13 mouse cellular contexts compared by ENCODE assay signal in the genomic region with DNA sequence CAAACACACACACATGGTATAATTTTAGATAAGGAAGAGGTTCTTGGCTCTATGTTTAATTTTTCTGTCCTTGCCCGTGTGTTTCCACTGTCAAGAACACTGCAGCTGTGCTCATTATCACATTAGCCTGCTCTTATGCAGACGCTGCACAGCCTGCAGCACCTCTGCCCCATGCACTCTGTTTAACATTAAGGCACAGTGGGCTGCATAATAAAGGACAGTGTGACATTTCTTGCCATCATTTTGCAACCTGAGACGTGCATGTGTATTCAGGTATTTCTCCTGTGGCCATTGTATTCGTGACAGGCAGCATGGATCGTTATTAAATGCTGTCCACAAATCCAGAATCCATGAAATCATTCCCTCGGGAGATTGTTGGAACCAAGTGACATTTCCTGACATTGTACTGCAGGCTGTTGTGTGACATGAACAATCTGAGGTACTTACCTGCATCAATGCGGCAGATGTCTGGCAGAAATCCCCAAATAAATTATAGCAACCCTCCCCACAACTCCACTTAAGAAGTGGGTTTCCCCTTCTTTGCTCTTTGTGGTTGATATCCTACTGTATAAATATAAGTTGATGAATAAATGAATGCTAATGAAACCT. TPM values are rescaled to one million over a fixed set of nuclear protein-coding genes. Genes with fewer than 3 reads are reported as not detected.
A peak's percentile ranks its signal among the peaks of the same experiment; 100 is the strongest.
DNase-seq lines count a peak whose midpoint lies in the region; ATAC-seq lines count a peak whose summit lies in the region.
"Had no signal": no experiment of that assay in that cellular context is flagged by ENCODE, and none has a peak within 500 bp of the region (broad histone marks: within the 10 kb centered on the region; RNA-seq: fewer than 3 reads in every experiment).

No protein-coding gene starts in this region.

- no peaks in the 10 kb centered on the region for H3K27me3 ChIP-seq in intestine, embryonic 15.5 days (replicated peaks)
- H3K27me3 ChIP-seq in intestine, embryonic 16.5 days (replicated peaks; ENCODE audit: control insufficient read depth, insufficient read depth, low read length) = no peaks in the 10 kb centered on the region
- H3K27me3 ChIP-seq in embryonic facial prominence, embryonic 12.5 days = no peaks in the 10 kb centered on the region
- no peaks in the 10 kb centered on the region for H3K27me3 ChIP-seq in hindbrain, embryonic 13.5 days
- H3K27me3 ChIP-seq in midbrain, embryonic 15.5 days (replicated peaks) = no peaks in the 10 kb centered on the region
- H3K27me3 ChIP-seq: CH12.LX had no signal

- peak overlapping the region; percentile 46; the same call in 1 of the 2 replicates for H3K27ac ChIP-seq in intestine, embryonic 15.5 days
- no peak overlapping the region for H3K27ac ChIP-seq in intestine, embryonic 16.5 days (ENCODE audit: low read length)
- peak overlapping the region; percentile 67 for H3K27ac ChIP-seq in embryonic facial prominence, embryonic 12.5 days
- H3K27ac ChIP-seq in hindbrain, embryonic 13.5 days = peak overlapping the region; percentile 77
- peak overlapping the region; percentile 83 for H3K27ac ChIP-seq in midbrain, embryonic 15.5 days

- H3K4me1 ChIP-seq in intestine, embryonic 15.5 days (replicated peaks) = peaks cover 30% of the 10 kb centered on the region
- H3K4me1 ChIP-seq in intestine, embryonic 16.5 days (ENCODE audit: control insufficient read depth, insufficient read depth, low read length) = peaks cover 32% of the 10 kb centered on the region
- H3K4me1 ChIP-seq in embryonic facial prominence, embryonic 12.5 days = peaks cover 51% of the 10 kb centered on the region
- peaks cover 77% of the 10 kb centered on the region for H3K4me1 ChIP-seq in hindbrain, embryonic 13.5 days (replicated peaks)
- H3K4me1 ChIP-seq in midbrain, embryonic 15.5 days = peaks cover 73% of the 10 kb centered on the region

- no peak overlapping the region for H3K4me3 ChIP-seq in intestine, embryonic 15.5 days (replicated peaks)
- H3K4me3 ChIP-seq in intestine, embryonic 16.5 days (ENCODE audit: low read length) = no peak overlapping the region
- no peak overlapping the region for H3K4me3 ChIP-seq in embryonic facial prominence, embryonic 12.5 days
- no peak overlapping the region for H3K4me3 ChIP-seq in hindbrain, embryonic 13.5 days
- H3K4me3 ChIP-seq in midbrain, embryonic 15.5 days = no peak overlapping the region

- no peak overlapping the region for H3K9ac ChIP-seq in intestine, embryonic 15.5 days
- no peak overlapping the region for H3K9ac ChIP-seq in intestine, embryonic 16.5 days (ENCODE audit: low read depth, low read length)
- no peak overlapping the region; the same call in 1 of the 2 replicates for H3K9ac ChIP-seq in embryonic facial prominence, embryonic 12.5 days
- H3K9ac ChIP-seq in hindbrain, embryonic 13.5 days = peak overlapping the region; percentile 55; the same call in 1 of the 2 replicates
- H3K9ac ChIP-seq in midbrain, embryonic 15.5 days = peak overlapping the region; percentile 9; the same call in 1 of the 2 replicates

- H3K4me2 ChIP-seq in intestine, embryonic 15.5 days (replicated peaks) = no peak overlapping the region
- H3K4me2 ChIP-seq in intestine, embryonic 16.5 days (ENCODE audit: low read depth, low read length) = no peak overlapping the region
- no peak overlapping the region for H3K4me2 ChIP-seq in embryonic facial prominence, embryonic 12.5 days (replicated peaks)
- peak overlapping the region; percentile 15 for H3K4me2 ChIP-seq in hindbrain, embryonic 13.5 days
- H3K4me2 ChIP-seq in midbrain, embryonic 15.5 days = peak overlapping the region; percentile 21

- no peak for DNase-seq in adrenal gland, postnatal 25 days
- DNase-seq in embryo, embryonic 9.5 days (ENCODE audit: extremely low spot score) = no peak
- DNase-seq: cerebellum, adult 11 months; layer of hippocampus, postnatal 36 days; thymus, postnatal 36 days had no signal

- WGBS in intestine, embryonic 15.5 days = 44% methylated on average over 7 of the region's 7 CpGs
- 35% methylated on average over 7 of the region's 7 CpGs for WGBS in intestine, embryonic 16.5 days
- WGBS in embryonic facial prominence, embryonic 12.5 days = 31% methylated on average over 7 of the region's 7 CpGs
- WGBS in hindbrain, embryonic 13.5 days = 26% methylated on average over 7 of the region's 7 CpGs
- 19% methylated on average over 7 of the region's 7 CpGs for WGBS in midbrain, embryonic 15.5 days

- no peaks in the 10 kb centered on the region for H3K9me3 ChIP-seq in intestine, embryonic 15.5 days
- H3K9me3 ChIP-seq in intestine, embryonic 16.5 days (ENCODE audit: control insufficient read depth, low read length) = no peaks in the 10 kb centered on the region
- H3K9me3 ChIP-seq in embryonic facial prominence, embryonic 12.5 days = no peaks in the 10 kb centered on the region
- no peaks in the 10 kb centered on the region for H3K9me3 ChIP-seq in hindbrain, embryonic 13.5 days
- no peaks in the 10 kb centered on the region for H3K9me3 ChIP-seq in midbrain, embryonic 15.5 days

- no peaks in the 10 kb centered on the region for H3K36me3 ChIP-seq in intestine, embryonic 15.5 days
- H3K36me3 ChIP-seq in intestine, embryonic 16.5 days (ENCODE audit: control insufficient read depth, insufficient read depth, low read length) = no peaks in the 10 kb centered on the region
- no peaks in the 10 kb centered on the region for H3K36me3 ChIP-seq in embryonic facial prominence, embryonic 12.5 days
- no peaks in the 10 kb centered on the region for H3K36me3 ChIP-seq in hindbrain, embryonic 13.5 days
- H3K36me3 ChIP-seq in midbrain, embryonic 15.5 days (replicated peaks) = no peaks in the 10 kb centered on the region

- no peak for ATAC-seq in intestine, embryonic 15.5 days
- no peak for ATAC-seq in intestine, embryonic 16.5 days
- no peak for ATAC-seq in embryonic facial prominence, embryonic 12.5 days (ENCODE audit: insufficient number of reproducible peaks, insufficient read depth, low FRiP score, low TSS enrichment)
- peak; percentile 17; the same call in 1 of the 2 replicates for ATAC-seq in hindbrain, embryonic 13.5 days (ENCODE audit: low FRiP score)
- ATAC-seq in midbrain, embryonic 15.5 days (replicated peaks) = peak; percentile 57
- ATAC-seq in monocyte, adult 5-6 weeks (replicated peaks; ENCODE audit: insufficient number of reproducible peaks, low FRiP score, low TSS enrichment, poor library complexity, severe bottlenecking) = no peak

RNA-seq across cellular contexts. Expression of a gene that starts 4.8 kb away (rescaled TPM):
- polyA plus RNA-seq in intestine, embryonic 15.5 days (2015; fragmentation: Nextera tagmentation; extraction: Ambion mirVana) = 0.28 and 0.44 TPM in 2 replicates
- polyA plus RNA-seq in intestine, embryonic 16.5 days (2015; fragmentation: Nextera tagmentation; extraction: Ambion mirVana) = 0.23 and 0.32 TPM in 2 replicates
- polyA plus RNA-seq in embryonic facial prominence, embryonic 12.5 days (2016; fragmentation: Nextera tagmentation; extraction: Ambion mirVana) = 0.36 and 0.41 TPM in 2 replicates
- 3.7 and 4.4 TPM in 2 replicates for polyA plus RNA-seq in hindbrain, embryonic 13.5 days (2015; fragmentation: Nextera tagmentation; extraction: Ambion mirVana)
- 6.8 and 7.1 TPM in 2 replicates for polyA plus RNA-seq in midbrain, embryonic 15.5 days (2015; fragmentation: Nextera tagmentation; extraction: Ambion mirVana)
- total RNA-seq in adrenal gland, postnatal 25 days (2021) = 1.1 and 2.1 TPM in 2 replicates
- total RNA-seq in monocyte, adult 5-6 weeks (2017) = 0.49 to 0.75 TPM (median 0.67 TPM) in 3 replicates

RNA-seq across cellular contexts. Expression of a gene that starts 4.9 kb away (rescaled TPM):
- 28.1 and 29.0 TPM in 2 replicates for polyA plus RNA-seq in intestine, embryonic 15.5 days (2015; fragmentation: Nextera tagmentation; extraction: Ambion mirVana)
- 32.6 and 35.6 TPM in 2 replicates for polyA plus RNA-seq in intestine, embryonic 16.5 days (2015; fragmentation: Nextera tagmentation; extraction: Ambion mirVana)
- polyA plus RNA-seq in embryonic facial prominence, embryonic 12.5 days (2016; fragmentation: Nextera tagmentation; extraction: Ambion mirVana) = 21.6 and 26.2 TPM in 2 replicates
- polyA plus RNA-seq in hindbrain, embryonic 13.5 days (2015; fragmentation: Nextera tagmentation; extraction: Ambion mirVana) = 5.5 and 5.9 TPM in 2 replicates
- polyA plus RNA-seq in midbrain, embryonic 15.5 days (2015; fragmentation: Nextera tagmentation; extraction: Ambion mirVana) = 6.4 and 6.8 TPM in 2 replicates
- 19.7 and 26.0 TPM in 2 replicates for total RNA-seq in adrenal gland, postnatal 25 days (2021)
- total RNA-seq in monocyte, adult 5-6 weeks (2017) = 0.10 to 0.38 TPM in 2 of 3 replicates, not detected in the other

RNA-seq across cellular contexts. Expression of a gene that starts 28.2 kb away (rescaled TPM):
- polyA plus RNA-seq in intestine, embryonic 15.5 days (2015; fragmentation: Nextera tagmentation; extraction: Ambion mirVana) = 3.0 and 3.1 TPM in 2 replicates
- polyA plus RNA-seq in intestine, embryonic 16.5 days (2015; fragmentation: Nextera tagmentation; extraction: Ambion mirVana) = 2.7 and 2.9 TPM in 2 replicates
- 2.8 and 3.6 TPM in 2 replicates for polyA plus RNA-seq in embryonic facial prominence, embryonic 12.5 days (2016; fragmentation: Nextera tagmentation; extraction: Ambion mirVana)
- polyA plus RNA-seq in hindbrain, embryonic 13.5 days (2015; fragmentation: Nextera tagmentation; extraction: Ambion mirVana) = 42.0 and 44.5 TPM in 2 replicates
- polyA plus RNA-seq in midbrain, embryonic 15.5 days (2015; fragmentation: Nextera tagmentation; extraction: Ambion mirVana) = 74.5 and 76.1 TPM in 2 replicates
- total RNA-seq in adrenal gland, postnatal 25 days (2021) = 4.3 and 5.4 TPM in 2 replicates
- not detected in 3 replicates for total RNA-seq in monocyte, adult 5-6 weeks (2017)
- total RNA-seq: hematopoietic stem cell, adult 5-6 weeks had no signal

RNA-seq across cellular contexts. Expression of a gene that starts 40.1 kb away (rescaled TPM):
- 81.5 and 89.5 TPM in 2 replicates for polyA plus RNA-seq in intestine, embryonic 15.5 days (2015; fragmentation: Nextera tagmentation; extraction: Ambion mirVana)
- polyA plus RNA-seq in intestine, embryonic 16.5 days (2015; fragmentation: Nextera tagmentation; extraction: Ambion mirVana) = 83.7 and 88.3 TPM in 2 replicates
- 110 TPM in 2 replicates for polyA plus RNA-seq in embryonic facial prominence, embryonic 12.5 days (2016; fragmentation: Nextera tagmentation; extraction: Ambion mirVana)
- 109 and 115 TPM in 2 replicates for polyA plus RNA-seq in hindbrain, embryonic 13.5 days (2015; fragmentation: Nextera tagmentation; extraction: Ambion mirVana)
- polyA plus RNA-seq in midbrain, embryonic 15.5 days (2015; fragmentation: Nextera tagmentation; extraction: Ambion mirVana) = 124 and 127 TPM in 2 replicates
- 93.6 and 103 TPM in 2 replicates for total RNA-seq in adrenal gland, postnatal 25 days (2021)
- total RNA-seq in monocyte, adult 5-6 weeks (2017) = 25.8 to 48.8 TPM (median 35.1 TPM) in 3 replicates

RNA-seq across cellular contexts. Expression of a gene that starts 43.2 kb away (rescaled TPM):
- 8.1 and 8.3 TPM in 2 replicates for polyA plus RNA-seq in intestine, embryonic 15.5 days (2015; fragmentation: Nextera tagmentation; extraction: Ambion mirVana)
- polyA plus RNA-seq in intestine, embryonic 16.5 days (2015; fragmentation: Nextera tagmentation; extraction: Ambion mirVana) = 4.9 and 5.4 TPM in 2 replicates
- 15.9 and 16.6 TPM in 2 replicates for polyA plus RNA-seq in embryonic facial prominence, embryonic 12.5 days (2016; fragmentation: Nextera tagmentation; extraction: Ambion mirVana)
- 110 and 117 TPM in 2 replicates for polyA plus RNA-seq in hindbrain, embryonic 13.5 days (2015; fragmentation: Nextera tagmentation; extraction: Ambion mirVana)
- polyA plus RNA-seq in midbrain, embryonic 15.5 days (2015; fragmentation: Nextera tagmentation; extraction: Ambion mirVana) = 198 and 205 TPM in 2 replicates
- 26.9 and 36.1 TPM in 2 replicates for total RNA-seq in adrenal gland, postnatal 25 days (2021)
- total RNA-seq in monocyte, adult 5-6 weeks (2017) = 0.10 TPM in 1 of 3 replicates, not detected in the others
- total RNA-seq: hematopoietic stem cell, adult 5-6 weeks had no signal

Comparison
In these comparisons a context has a peak if more than half of its experiments do, and no peak if none do; other contexts are left out.
1. ATAC-seq: peak in hindbrain, embryonic 13.5 days (single experiment) and midbrain, embryonic 15.5 days (single experiment); none in intestine, embryonic 15.5 days (single experiment), intestine, embryonic 16.5 days (single experiment), embryonic facial prominence, embryonic 12.5 days (single experiment) and monocyte, adult 5-6 weeks (single experiment).
2. H3K4me2 ChIP-seq: peak in hindbrain, embryonic 13.5 days (single experiment) and midbrain, embryonic 15.5 days (single experiment); none in intestine, embryonic 15.5 days (single experiment), intestine, embryonic 16.5 days (single experiment) and embryonic facial prominence, embryonic 12.5 days (single experiment).
3. H3K9ac ChIP-seq: peak in hindbrain, embryonic 13.5 days (single experiment) and midbrain, embryonic 15.5 days (single experiment); none in intestine, embryonic 15.5 days (single experiment), intestine, embryonic 16.5 days (single experiment) and embryonic facial prominence, embryonic 12.5 days (single experiment).